Mouse (Mus musculus) A20 (cell line): ENCODE results near the gene Eya4.

Experiments used
- DNase-seq: peaks from one replicate; pipeline ENCODE4 v3.0.0-alpha.2; 2011; ENCODE audit warnings: low read depth, low spot score

Gene Eya4

DNA sequence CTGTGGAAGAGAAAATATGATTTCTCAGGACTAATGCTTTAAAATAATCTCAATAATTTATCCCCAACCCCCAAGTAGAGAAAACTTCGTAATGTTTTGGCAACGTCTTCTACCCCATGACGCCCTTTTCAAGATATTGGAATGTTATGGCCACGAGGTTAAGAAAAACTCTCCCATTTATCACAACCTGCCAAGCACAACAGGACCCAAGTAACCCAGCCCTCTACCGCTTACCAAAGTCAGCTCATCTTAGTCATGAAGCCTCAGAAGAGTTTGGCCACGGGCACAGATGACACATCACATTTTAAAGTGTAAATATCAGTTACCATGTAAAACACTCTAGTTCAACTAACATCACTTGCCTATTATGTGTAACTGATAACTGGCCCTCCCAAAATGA is 117.2 kb downstream of the Eya4 start:
- no peak for DNase-seq

GRCm38 (mm10) chr10:23230863-23231262 is 119.7 kb downstream of the Eya4 start:
- no peak for DNase-seq

GRCm38 (mm10) chr10:23223336-23223735 is 127.2 kb downstream of the Eya4 start:
- no peak for DNase-seq

GRCm38 (mm10) chr10:23220432-23220831 is 130.2 kb downstream of the Eya4 start:
- DNase-seq, result no peak

DNA sequence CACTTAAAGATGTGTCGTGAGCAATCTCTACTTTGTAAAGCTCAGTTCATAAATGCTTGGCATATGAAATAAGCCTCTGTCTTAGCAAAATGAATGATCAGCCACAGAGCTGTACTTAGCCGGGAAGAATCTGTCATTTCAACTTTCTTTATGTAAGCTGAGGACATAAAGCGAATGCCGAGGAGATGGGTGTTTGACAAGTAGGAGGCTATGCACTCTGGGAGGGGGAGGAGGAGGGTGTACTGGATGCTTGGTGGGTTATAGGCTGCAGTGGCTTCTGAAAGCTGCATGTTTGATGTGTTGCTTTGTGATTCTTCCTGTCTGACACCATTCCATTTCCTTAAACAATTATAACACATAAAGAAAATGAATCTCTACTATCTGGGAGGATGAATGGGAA is 133.8 kb downstream of the Eya4 start:
- no peak for DNase-seq

- no peak for DNase-seq
These were observed 139.2 kb downstream of the Eya4 start for GRCm38 (mm10) chr10:23211381-23211780.

DNA sequence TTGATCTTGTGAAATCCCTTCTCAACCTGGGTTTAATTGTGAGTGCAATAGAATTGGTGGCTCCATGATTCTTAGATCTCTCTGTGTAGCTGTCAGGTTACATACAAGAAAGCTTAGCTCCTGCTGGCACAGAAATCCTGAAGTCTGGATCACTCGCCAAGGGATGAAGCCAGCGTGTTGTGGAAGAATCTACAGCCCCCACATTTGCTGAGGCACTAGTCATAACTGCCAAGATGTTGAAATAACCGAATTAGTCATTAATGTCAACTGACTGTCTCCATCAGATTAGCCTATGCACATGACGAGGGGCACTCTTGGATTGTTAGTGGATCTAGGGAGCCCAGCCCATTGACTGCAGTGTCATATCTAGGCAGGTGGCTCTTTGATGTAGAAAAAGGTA is 146.7 kb downstream of the Eya4 start:
- DNase-seq, result no peak

DNA sequence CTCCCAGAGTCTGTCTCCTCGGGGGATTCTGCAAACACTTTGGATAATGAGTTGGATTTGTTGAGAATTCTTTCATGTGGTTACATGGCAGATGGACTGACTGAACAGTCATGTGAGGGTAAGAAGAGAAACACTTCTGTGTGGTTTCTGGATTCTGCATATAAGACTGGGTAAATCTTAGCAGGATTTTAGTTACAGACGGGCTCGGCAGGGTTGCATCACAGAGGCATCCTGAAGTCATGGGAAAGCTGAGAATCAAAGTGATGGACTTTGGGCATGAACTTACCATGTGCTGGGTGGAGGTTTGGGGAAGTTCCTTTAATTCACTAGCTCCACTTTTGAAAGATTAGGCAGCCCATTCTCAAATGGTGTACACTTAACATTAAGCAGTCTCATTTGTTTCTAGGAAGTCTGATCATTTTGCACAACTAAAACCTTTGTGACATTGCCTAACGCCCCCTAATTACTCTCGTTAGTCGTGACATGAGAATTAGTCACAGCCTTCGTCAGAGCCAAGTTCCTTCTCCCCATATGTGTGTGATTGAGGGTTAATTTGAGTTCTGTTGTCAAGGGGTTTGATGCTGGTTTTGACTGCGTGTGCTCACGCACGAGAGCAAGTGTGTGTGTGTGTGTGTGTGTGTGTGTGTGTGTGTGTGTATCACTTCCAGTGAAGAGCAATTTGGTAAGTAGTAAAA is 147.3 kb downstream of the Eya4 start:
- DNase-seq, result no peak

DNA sequence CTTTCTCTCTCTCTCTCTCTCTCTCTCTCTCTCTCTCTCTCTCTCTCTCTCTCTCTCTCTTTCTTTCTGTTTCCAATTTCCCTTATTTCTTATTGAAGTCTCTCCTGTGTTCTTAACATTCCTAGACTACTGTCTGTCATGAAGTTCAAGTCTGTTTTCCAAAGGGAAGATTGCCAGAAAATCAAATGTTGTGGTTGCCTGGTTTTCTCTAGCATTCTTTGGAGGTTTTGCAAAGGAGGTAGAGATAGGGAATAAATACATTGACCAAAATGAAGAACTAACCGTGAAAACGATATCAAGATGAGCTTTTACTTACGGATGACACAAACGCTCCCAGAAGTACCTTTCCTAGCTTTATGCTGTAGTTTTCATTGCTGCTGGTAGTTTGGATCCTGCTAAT is 148.0 kb downstream of the Eya4 start:
- DNase-seq, result no peak

DNA sequence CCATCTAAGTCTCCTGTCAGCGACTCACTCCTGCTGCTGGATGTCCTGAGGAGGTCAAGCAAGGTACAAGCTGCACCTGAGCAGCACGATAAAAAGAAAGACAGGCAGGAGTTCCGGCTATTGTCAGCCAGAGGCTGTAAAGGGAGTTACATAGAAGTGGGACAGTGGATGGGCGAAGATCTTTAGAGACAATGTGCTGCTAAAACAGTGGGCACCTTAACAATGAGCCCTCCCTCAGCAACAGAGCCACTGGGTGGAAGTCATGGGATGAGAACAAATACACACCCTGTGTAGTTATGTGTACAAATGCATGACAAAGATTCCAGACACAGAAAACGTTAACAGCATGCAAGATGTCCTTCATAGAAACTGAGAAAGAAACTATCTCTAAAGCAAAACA is 152.3 kb downstream of the Eya4 start:
- DNase-seq, result no peak

GRCm38 (mm10) chr10:23196336-23196735 is 154.2 kb downstream of the Eya4 start:
- no peak for DNase-seq

- DNase-seq, result no peak
These were observed 155.2 kb downstream of the Eya4 start for GRCm38 (mm10) chr10:23195337-23195736.

GRCm38 (mm10) chr10:23189836-23190235 is 160.8 kb downstream of the Eya4 start:
- DNase-seq, result no peak

- DNase-seq, result no peak
These were observed 165.2 kb downstream of the Eya4 start for GRCm38 (mm10) chr10:23185391-23185790.

DNA sequence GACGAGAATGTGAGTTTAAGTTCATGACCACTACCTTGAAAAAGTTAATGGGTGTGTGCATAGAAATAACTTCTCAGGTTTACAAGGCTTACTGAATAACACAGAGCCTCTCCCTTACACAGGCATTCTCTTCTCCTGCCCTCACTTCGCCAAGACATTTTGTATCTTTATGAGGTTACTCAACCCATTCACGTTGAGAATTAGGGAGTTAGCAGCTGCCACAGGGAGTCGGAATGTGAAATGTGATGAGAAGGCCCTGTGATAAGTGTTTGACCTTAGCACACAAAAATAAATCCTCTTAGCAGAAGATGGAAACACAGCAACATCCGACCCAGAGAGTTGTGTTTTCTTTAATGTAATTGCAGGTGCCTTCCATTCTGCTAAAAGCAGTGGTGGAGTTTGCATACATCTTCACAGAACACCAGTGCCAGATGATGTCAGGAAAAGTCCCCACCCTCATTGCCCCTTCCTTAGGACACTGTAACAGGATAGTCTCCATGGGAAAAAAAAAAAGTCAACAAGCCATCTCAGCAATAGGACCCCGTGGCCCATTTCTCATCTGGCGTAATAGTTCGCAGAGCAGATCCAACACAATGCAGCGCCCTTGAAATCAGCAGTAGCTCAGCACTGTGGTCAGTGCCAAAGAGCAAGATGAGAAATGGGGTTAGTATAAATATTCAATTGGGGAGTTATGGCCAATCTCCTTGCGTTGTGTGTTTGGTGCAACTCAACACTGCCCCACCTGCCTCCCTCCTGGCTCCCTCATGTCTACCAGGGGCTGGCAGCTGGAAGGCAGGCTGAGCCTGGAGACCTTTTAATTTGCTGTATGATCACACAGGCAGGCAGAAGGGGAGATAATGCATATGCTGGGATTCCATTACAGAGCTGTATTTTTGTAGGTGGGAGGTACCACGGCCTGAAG is 168.8 kb downstream of the Eya4 start:
- no peak for DNase-seq

- no peak for DNase-seq
These were observed 171.3 kb downstream of the Eya4 start for GRCm38 (mm10) chr10:23179285-23179684.

- DNase-seq, result no peak
These were observed 173.1 kb downstream of the Eya4 start for GRCm38 (mm10) chr10:23177347-23178046.

DNA sequence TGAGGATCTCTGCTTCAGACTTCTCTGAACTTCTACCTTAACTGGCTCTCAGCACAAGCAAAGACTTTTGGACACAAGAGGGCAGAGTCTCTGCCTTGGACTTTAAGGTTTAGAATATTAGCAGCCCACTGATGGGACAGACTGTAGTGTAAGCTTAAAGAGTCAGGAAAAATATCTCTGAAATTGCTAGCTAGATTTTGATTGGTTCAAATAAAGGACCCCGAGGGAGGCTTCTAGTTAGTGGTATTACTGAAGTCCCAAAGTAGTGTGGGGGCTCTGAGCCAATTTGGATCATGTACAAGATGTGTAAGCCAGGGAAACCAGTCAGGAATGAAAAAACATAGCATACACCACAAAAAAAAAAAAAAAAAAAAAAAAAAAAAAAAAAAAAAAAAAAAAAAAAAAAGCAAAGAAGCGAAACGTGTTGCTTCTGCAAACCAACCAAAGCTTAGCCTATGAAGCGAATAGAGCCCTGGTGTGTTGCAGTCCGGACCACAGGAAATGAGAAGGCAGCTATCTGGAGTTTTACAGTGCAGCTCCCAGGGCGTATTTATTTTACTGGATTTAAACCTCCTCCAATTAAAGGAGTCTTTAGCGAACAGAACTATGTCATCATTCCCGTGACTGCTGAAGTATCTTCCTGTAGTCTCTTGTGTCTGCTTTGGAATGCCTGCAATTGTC is 173.8 kb downstream of the Eya4 start:
- DNase-seq, result no peak

GRCm38 (mm10) chr10:23171541-23171940 is 179.0 kb downstream of the Eya4 start:
- DNase-seq, result no peak

DNA sequence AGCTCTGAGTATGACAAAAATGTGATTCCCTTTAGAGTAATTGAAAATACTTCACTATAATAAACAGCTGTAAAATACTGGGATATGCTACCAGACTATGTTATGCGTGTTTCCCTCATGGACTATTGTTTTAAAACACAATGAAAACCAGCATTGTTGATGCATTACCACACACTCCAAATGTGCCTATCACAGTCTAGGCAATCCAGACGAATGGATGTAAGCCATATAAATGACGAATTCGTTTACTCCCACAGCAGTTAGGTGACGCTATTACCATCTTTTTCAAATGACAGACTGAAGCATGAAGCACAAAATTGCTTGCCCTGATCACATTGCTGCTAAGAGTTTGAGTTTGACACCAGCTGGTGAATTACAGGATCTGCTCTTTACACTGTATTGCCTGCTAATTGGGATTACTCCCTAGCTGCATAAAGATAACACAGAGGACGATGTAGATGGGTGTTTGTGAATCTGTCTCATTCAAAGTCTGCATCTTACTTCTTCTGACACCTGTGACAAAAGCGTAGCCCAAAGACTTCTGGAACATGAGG is 185.4 kb downstream of the Eya4 start:
- DNase-seq, result no peak

DNA sequence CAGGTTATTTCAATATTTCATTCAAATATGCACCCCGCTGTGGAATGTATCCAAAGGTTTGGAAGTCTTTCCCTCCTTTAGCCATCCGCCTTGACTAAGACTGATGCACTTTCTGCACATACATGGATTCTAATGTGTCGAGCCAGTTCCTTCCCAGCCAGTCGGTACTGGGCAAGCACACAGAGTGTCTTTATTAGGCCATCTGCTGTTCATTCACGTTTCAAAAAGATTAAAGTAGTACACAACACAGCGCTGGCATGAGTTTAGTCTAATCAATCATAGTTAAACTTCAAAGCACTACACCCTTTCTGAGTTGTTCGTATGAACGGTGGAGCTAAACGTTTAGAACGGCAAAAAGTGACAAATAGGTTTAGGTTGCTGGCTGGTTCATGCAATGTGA is 190.7 kb downstream of the Eya4 start:
- no peak for DNase-seq
